Mouse (Mus musculus): ENCODE measurements around the gene Elk3. TPM values are rescaled to one million over a fixed set of nuclear protein-coding genes. Genes with fewer than 3 reads are reported as not detected.

Gene Elk3
- polyA plus RNA-seq, 1 experiment from 2014 or later = 29.3 TPM

- H3K4me1 ChIP-seq (ENCODE audit: control insufficient read depth, insufficient read depth, low read length) = peaks cover 8% of the 10 kb centered on the region
- peak; percentile 74 for ATAC-seq (replicated peaks; ENCODE audit: extremely low read depth, insufficient read depth, low FRiP score)
- no peaks in the 10 kb centered on the region for H3K27me3 ChIP-seq (ENCODE audit: control insufficient read depth, insufficient read depth, low read length)
- 48% methylated on average over 12 of the region's 12 CpGs for WGBS
- no peak overlapping the region for H3K4me3 ChIP-seq (ENCODE audit: low read length)
- H3K9me3 ChIP-seq (replicated peaks; ENCODE audit: control insufficient read depth, low read length) = no peaks in the 10 kb centered on the region
- H3K9ac ChIP-seq (ENCODE audit: low read length) = no peak overlapping the region
- H3K36me3 ChIP-seq (ENCODE audit: control insufficient read depth, insufficient read depth) = no peaks in the 10 kb centered on the region
- peak overlapping the region; percentile 83 for H3K27ac ChIP-seq (ENCODE audit: low read length)
- H3K4me2 ChIP-seq (ENCODE audit: low read depth, low read length) = no peak overlapping the region
Observed at GRCm38 (mm10) chr10:93325804-93326740, 15.1 kb upstream of the Elk3 start.

GRCm38 (mm10) chr10:93325369-93325768 lies 14.4 kb upstream of the Elk3 start:
- Histone ChIP-seq H3K4me1 (ENCODE audit: control insufficient read depth, insufficient read depth, low read length) (peaks cover 8% of the 10 kb centered on the region), H3K27me3 (ENCODE audit: control insufficient read depth, insufficient read depth, low read length) (no peaks in the 10 kb centered on the region), H3K27ac (ENCODE audit: low read length) (peak overlapping the region; percentile 83), H3K9me3 (replicated peaks; ENCODE audit: control insufficient read depth, low read length) (no peaks in the 10 kb centered on the region), H3K4me2 (ENCODE audit: low read depth, low read length) (no peak overlapping the region), H3K4me3 (ENCODE audit: low read length) (no peak overlapping the region), H3K9ac (ENCODE audit: low read length) (no peak overlapping the region), H3K36me3 (ENCODE audit: control insufficient read depth, insufficient read depth) (no peaks in the 10 kb centered on the region)
- whole genome bisulfite sequencing = 59% methylated on average over 3 of the region's 3 CpGs
- ATAC-seq (replicated peaks; ENCODE audit: extremely low read depth, insufficient read depth, low FRiP score) = no peak; the same call in 1 of the 2 replicates

DNA sequence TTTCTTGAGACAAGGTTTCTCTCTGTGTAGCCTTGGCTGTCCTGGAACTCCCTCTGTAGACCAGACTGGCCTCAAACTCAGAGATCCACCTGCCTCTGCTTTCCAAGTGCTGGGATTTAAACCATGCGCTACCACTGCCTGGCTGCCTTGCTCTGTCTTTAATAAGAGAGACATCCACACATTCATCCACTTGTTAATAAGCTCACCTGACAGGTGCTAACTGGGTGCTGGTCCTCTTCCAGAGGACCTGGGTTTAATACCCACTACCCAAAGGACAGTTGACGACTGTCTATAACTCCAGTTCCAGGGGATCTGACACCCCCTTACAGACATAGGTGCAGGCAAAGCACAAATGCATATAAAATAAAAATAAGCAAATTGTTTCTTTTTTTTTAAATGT lies 13.5 kb upstream of the Elk3 start:
- H3K27me3 ChIP-seq (ENCODE audit: control insufficient read depth, insufficient read depth, low read length) = no peaks in the 10 kb centered on the region
- no peak overlapping the region for H3K27ac ChIP-seq (ENCODE audit: low read length)
- 96% methylated on average over 2 of the region's 2 CpGs for WGBS
- no peak for ATAC-seq (replicated peaks; ENCODE audit: extremely low read depth, insufficient read depth, low FRiP score)
- peaks cover 8% of the 10 kb centered on the region for H3K4me1 ChIP-seq (ENCODE audit: control insufficient read depth, insufficient read depth, low read length)
- H3K9me3 ChIP-seq (replicated peaks; ENCODE audit: control insufficient read depth, low read length) = no peaks in the 10 kb centered on the region
- no peaks in the 10 kb centered on the region for H3K36me3 ChIP-seq (ENCODE audit: control insufficient read depth, insufficient read depth)
- H3K9ac ChIP-seq (ENCODE audit: low read length) = no peak overlapping the region
- no peak overlapping the region for H3K4me2 ChIP-seq (ENCODE audit: low read depth, low read length)
- no peak overlapping the region for H3K4me3 ChIP-seq (ENCODE audit: low read length)

GRCm38 (mm10) chr10:93323659-93324058 lies 12.7 kb upstream of the Elk3 start:
- WGBS = 92% methylated on average over 2 of the region's 2 CpGs
- no peak overlapping the region for H3K27ac ChIP-seq (ENCODE audit: low read length)
- no peak overlapping the region for H3K4me2 ChIP-seq (ENCODE audit: low read depth, low read length)
- ATAC-seq (replicated peaks; ENCODE audit: extremely low read depth, insufficient read depth, low FRiP score) = no peak
- H3K9ac ChIP-seq (ENCODE audit: low read length) = no peak overlapping the region
- no peak overlapping the region for H3K4me3 ChIP-seq (ENCODE audit: low read length)
- H3K27me3 ChIP-seq (ENCODE audit: control insufficient read depth, insufficient read depth, low read length) = no peaks in the 10 kb centered on the region
- no peaks in the 10 kb centered on the region for H3K36me3 ChIP-seq (ENCODE audit: control insufficient read depth, insufficient read depth)
- peaks cover 8% of the 10 kb centered on the region for H3K4me1 ChIP-seq (ENCODE audit: control insufficient read depth, insufficient read depth, low read length)
- H3K9me3 ChIP-seq (replicated peaks; ENCODE audit: control insufficient read depth, low read length) = no peaks in the 10 kb centered on the region

DNA sequence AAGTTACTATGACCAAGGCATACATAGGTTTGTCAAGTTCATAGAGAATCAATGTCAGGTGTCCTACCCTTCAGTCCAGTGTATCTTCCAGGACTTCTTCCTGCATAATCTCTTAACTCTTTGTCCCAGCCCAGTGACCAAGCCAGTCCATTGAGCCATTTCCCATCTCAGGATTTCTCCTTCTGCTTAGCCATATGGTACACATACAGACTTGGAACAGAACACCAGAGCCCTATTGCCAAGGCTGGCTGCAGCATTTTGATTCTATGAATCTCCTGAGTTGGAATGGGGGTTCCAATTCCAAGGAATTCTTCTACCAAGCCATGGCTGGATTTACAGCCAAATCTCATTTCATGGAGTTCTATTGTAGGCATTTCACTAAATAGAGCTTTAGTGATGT lies 10.8 kb upstream of the Elk3 start:
- Histone ChIP-seq H3K27ac (ENCODE audit: low read length) (no peak overlapping the region), H3K9me3 (replicated peaks; ENCODE audit: control insufficient read depth, low read length) (no peaks in the 10 kb centered on the region), H3K9ac (ENCODE audit: low read length) (no peak overlapping the region), H3K4me2 (ENCODE audit: low read depth, low read length) (no peak overlapping the region), H3K4me3 (ENCODE audit: low read length) (no peak overlapping the region), H3K4me1 (ENCODE audit: control insufficient read depth, insufficient read depth, low read length) (peaks cover 5% of the 10 kb centered on the region), H3K27me3 (ENCODE audit: control insufficient read depth, insufficient read depth, low read length) (no peaks in the 10 kb centered on the region), H3K36me3 (ENCODE audit: control insufficient read depth, insufficient read depth) (no peaks in the 10 kb centered on the region)
- no peak for ATAC-seq (replicated peaks; ENCODE audit: extremely low read depth, insufficient read depth, low FRiP score)

DNA sequence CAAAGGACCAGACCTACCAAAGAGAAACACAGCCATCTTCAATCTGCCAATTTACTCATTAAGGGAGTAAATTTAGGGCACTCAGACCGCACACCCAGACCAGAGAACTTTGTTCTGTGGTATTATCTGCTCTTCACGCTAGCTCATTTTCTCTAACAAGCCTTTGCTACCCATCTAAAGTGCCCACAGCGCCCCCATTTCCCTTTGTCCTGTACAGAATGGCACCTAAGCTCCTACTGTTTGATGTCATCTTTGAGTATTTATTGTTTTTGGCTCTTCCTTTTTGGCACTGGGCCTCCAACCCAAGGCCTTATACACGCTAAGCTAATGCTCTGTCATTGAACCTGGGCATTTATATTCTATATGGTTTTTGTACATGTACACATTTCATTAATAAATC lies 9.2 kb upstream of the Elk3 start:
- WGBS = 73% methylated on average over 4 of the region's 4 CpGs
- no peaks in the 10 kb centered on the region for H3K36me3 ChIP-seq (ENCODE audit: control insufficient read depth, insufficient read depth)
- H3K9me3 ChIP-seq (replicated peaks; ENCODE audit: control insufficient read depth, low read length) = peaks cover 3% of the 10 kb centered on the region; the same call in 1 of the 2 replicates
- H3K4me3 ChIP-seq (ENCODE audit: low read length) = no peak overlapping the region
- no peak for ATAC-seq (replicated peaks; ENCODE audit: extremely low read depth, insufficient read depth, low FRiP score)
- no peak overlapping the region for H3K27ac ChIP-seq (ENCODE audit: low read length)
- H3K4me2 ChIP-seq (ENCODE audit: low read depth, low read length) = no peak overlapping the region
- no peaks in the 10 kb centered on the region for H3K4me1 ChIP-seq (ENCODE audit: control insufficient read depth, insufficient read depth, low read length)
- no peaks in the 10 kb centered on the region for H3K27me3 ChIP-seq (ENCODE audit: control insufficient read depth, insufficient read depth, low read length)
- H3K9ac ChIP-seq (ENCODE audit: low read length) = no peak overlapping the region

GRCm38 (mm10) chr10:93319526-93320063 lies 8.7 kb upstream of the Elk3 start:
- Histone ChIP-seq H3K4me3 (ENCODE audit: low read length) (no peak overlapping the region), H3K36me3 (ENCODE audit: control insufficient read depth, insufficient read depth) (no peaks in the 10 kb centered on the region), H3K4me1 (ENCODE audit: control insufficient read depth, insufficient read depth, low read length) (no peaks in the 10 kb centered on the region), H3K4me2 (ENCODE audit: low read depth, low read length) (no peak overlapping the region), H3K9me3 (replicated peaks; ENCODE audit: control insufficient read depth, low read length) (peaks cover 3% of the 10 kb centered on the region; the same call in 1 of the 2 replicates), H3K27me3 (ENCODE audit: control insufficient read depth, insufficient read depth, low read length) (no peaks in the 10 kb centered on the region), H3K9ac (ENCODE audit: low read length) (no peak overlapping the region), H3K27ac (ENCODE audit: low read length) (no peak overlapping the region)
- 70% methylated on average over 7 of the region's 7 CpGs for WGBS
- no peak for ATAC-seq (replicated peaks; ENCODE audit: extremely low read depth, insufficient read depth, low FRiP score)

DNA sequence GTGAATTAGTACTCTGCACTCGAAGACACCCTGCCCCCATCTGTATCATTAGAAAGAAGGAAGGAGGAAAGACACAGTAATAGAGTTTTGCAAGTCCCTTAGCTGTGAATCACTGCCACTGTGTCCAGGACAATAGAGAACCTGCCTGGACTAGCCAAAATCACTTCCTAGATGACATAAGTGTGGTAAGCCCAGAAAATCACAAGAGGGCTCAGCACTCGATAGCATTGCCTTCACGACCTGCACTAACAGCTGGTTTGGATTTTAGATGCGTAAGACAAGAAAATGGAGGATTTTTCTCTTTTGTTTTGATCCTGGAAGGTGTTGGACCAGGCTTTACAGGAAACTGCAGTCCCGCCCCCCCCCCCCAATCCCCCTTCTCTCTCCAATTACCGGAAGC lies 6.0 kb upstream of the Elk3 start:
- WGBS = 44% methylated on average over 6 of the region's 6 CpGs
- ATAC-seq (replicated peaks; ENCODE audit: extremely low read depth, insufficient read depth, low FRiP score) = 0 out of 2 replicates have a peak, but pooled peaks have one; percentile 41
- H3K4me1 ChIP-seq (ENCODE audit: control insufficient read depth, insufficient read depth, low read length) = no peaks in the 10 kb centered on the region

DNA sequence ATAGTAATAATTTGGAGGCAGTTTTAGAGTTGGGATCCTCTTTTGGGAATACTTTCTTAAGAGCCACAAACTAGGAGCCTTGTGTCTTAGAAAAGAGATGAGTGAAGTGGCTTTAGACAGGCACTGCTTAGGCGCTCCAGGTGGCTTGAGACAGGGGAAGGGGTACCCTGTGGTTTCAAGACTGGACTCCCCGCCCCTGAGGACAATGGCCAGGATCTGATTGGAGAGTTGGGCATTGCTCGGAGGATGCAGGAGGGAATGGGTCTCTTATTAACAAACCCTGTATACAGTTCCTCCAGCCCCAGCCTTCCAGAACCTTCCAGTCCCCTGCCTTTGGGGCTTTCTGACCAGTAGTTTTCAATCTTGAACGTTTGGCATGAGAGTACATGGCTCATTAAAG lies 641 bp upstream of the Elk3 start:
- Histone ChIP-seq H3K4me2 (ENCODE audit: low read depth, low read length) (peak overlapping the region; percentile 92), H3K27me3 (ENCODE audit: control insufficient read depth, insufficient read depth, low read length) (no peaks in the 10 kb centered on the region), H3K4me3 (ENCODE audit: low read length) (peak overlapping the region; percentile 69; the same call in 1 of the 2 replicates), H3K4me1 (ENCODE audit: control insufficient read depth, insufficient read depth, low read length) (peaks cover 3% of the 10 kb centered on the region; the same call in 1 of the 2 replicates), H3K36me3 (ENCODE audit: control insufficient read depth, insufficient read depth) (no peaks in the 10 kb centered on the region), H3K9me3 (replicated peaks; ENCODE audit: control insufficient read depth, low read length) (peaks cover 3% of the 10 kb centered on the region; the same call in 1 of the 2 replicates), H3K27ac (ENCODE audit: low read length) (peak overlapping the region; percentile 92), H3K9ac (ENCODE audit: low read length) (peak overlapping the region; percentile 86)
- 20% methylated on average over 4 of the region's 4 CpGs for WGBS
- no peak for ATAC-seq (replicated peaks; ENCODE audit: extremely low read depth, insufficient read depth, low FRiP score)

More for the DNA sequence above, 6.0 kb upstream of the Elk3 start:
- Histone ChIP-seq H3K9ac (ENCODE audit: low read length) (no peak overlapping the region), H3K4me3 (ENCODE audit: low read length) (no peak overlapping the region), H3K9me3 (replicated peaks; ENCODE audit: control insufficient read depth, low read length) (peaks cover 3% of the 10 kb centered on the region; the same call in 1 of the 2 replicates), H3K4me2 (ENCODE audit: low read depth, low read length) (no peak overlapping the region), H3K36me3 (ENCODE audit: control insufficient read depth, insufficient read depth) (no peaks in the 10 kb centered on the region), H3K27ac (ENCODE audit: low read length) (peak overlapping the region; percentile 80), H3K27me3 (ENCODE audit: control insufficient read depth, insufficient read depth, low read length) (no peaks in the 10 kb centered on the region)
